Mouse (Mus musculus): ENCODE data around the gene Gpr161.

Gpr161 gene

GRCm38 (mm10) chr1:165295489-165295888 is at the start of gene Gpr161:
TSS of gene Gpr161 (plus strand) at chr1:165295789.
- DNase-seq = no peak

GRCm38 (mm10) chr1:165246587-165246986 is 49.0 kb upstream of the Gpr161 start:
- no peak for DNase-seq

GRCm38 (mm10) chr1:165247085-165247484 is 48.5 kb upstream of the Gpr161 start:
- no peak for DNase-seq

GRCm38 (mm10) chr1:165247788-165248187 is 47.8 kb upstream of the Gpr161 start:
- no peak for DNase-seq

GRCm38 (mm10) chr1:165248842-165249241 is 46.7 kb upstream of the Gpr161 start:
- DNase-seq = no peak

GRCm38 (mm10) chr1:165250546-165250945 is 45.0 kb upstream of the Gpr161 start:
- DNase-seq = no peak

GRCm38 (mm10) chr1:165252027-165252671 is 43.4 kb upstream of the Gpr161 start:
- DNase-seq = peak; percentile 52

GRCm38 (mm10) chr1:165274946-165275345 is 20.6 kb upstream of the Gpr161 start:
- no peak for DNase-seq

GRCm38 (mm10) chr1:165280741-165281140 is 14.8 kb upstream of the Gpr161 start:
- no peak for DNase-seq

- DNase-seq = peak; percentile 60
Measured at GRCm38 (mm10) chr1:165281351-165282221, 14.0 kb upstream of the Gpr161 start.

GRCm38 (mm10) chr1:165282222-165282966 is 13.2 kb upstream of the Gpr161 start:
- no peak for DNase-seq

GRCm38 (mm10) chr1:165282967-165283345 is 12.6 kb upstream of the Gpr161 start:
- no peak for DNase-seq

GRCm38 (mm10) chr1:165284096-165284495 is 11.5 kb upstream of the Gpr161 start:
- DNase-seq = no peak

- no peak for DNase-seq
Measured at GRCm38 (mm10) chr1:165288165-165288564, 7.4 kb upstream of the Gpr161 start.

GRCm38 (mm10) chr1:165289831-165290230 is 5.8 kb upstream of the Gpr161 start:
- peak; percentile 46 for DNase-seq

GRCm38 (mm10) chr1:165291606-165292005 is 4.0 kb upstream of the Gpr161 start:
- DNase-seq = no peak

GRCm38 (mm10) chr1:165301108-165301507 is 5.5 kb downstream of the Gpr161 start:
- DNase-seq = no peak

- no peak for DNase-seq
Measured at GRCm38 (mm10) chr1:165301567-165301966, 6.0 kb downstream of the Gpr161 start.

GRCm38 (mm10) chr1:165302455-165303208 is 7.0 kb downstream of the Gpr161 start:
- DNase-seq = no peak

- no peak for DNase-seq
Measured at GRCm38 (mm10) chr1:165303209-165303608, 7.6 kb downstream of the Gpr161 start.

- no peak for DNase-seq
Measured at GRCm38 (mm10) chr1:165304341-165304740, 8.8 kb downstream of the Gpr161 start.

GRCm38 (mm10) chr1:165308180-165308579 is 12.6 kb downstream of the Gpr161 start:
- no peak for DNase-seq

- DNase-seq = no peak
Measured at GRCm38 (mm10) chr1:165316361-165316760, 20.8 kb downstream of the Gpr161 start.
